Mouse (Mus musculus) spleen, embryonic (tissue): ENCODE data around the gene Gjc1.

Experiments used
- CTCF ChIA-PET: fragments of 350-600 bp; sonication (Branson Sonifier 250); formaldehyde crosslinking; loops from one replicate; lab custom pipeline; 2022; lab: Charles Lee

Gene Gjc1

DNA sequence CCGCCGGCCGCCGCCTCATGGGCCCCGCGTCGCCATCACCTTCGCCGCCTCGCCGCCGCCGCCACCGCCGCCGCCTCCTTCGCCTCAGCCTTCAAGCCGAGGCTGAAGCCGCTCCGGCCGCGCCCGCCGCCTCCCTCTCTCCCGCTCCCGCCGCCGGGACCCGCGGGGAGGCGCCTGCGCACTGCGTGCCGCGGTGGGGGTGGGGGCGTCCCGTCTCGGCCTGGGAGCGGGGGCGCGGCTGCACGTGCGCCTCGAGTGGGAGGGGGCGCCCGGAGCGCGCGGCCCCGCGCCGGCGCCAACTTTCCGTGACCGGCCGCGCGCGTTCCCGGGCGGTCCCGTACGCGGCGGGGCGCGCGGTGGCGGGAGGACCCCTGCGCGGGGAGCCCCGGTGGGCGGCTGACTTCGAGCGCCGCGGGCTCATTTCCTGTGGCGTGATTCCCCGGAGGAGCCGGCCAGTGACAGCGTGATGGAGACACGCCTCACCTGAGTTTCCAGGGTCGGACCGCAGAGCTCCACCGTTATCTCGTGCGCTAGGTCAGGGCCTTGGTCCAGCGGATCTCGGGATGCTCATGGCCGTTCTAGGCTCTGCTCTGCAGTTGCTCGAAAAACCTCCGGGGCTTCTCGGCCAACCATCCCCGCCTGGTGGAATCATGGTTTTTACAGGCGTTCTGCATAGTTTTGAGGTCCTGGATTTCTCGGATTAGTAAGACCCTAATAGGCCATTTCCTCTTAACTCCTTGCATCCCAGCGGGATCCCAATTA is at the start of gene Gjc1:
Gene Gjc1, minus strand, starts transcription at position 680 of the 762 bp plus-strand sequence.
- CTCF ChIA-PET, result no interaction called here

DNA sequence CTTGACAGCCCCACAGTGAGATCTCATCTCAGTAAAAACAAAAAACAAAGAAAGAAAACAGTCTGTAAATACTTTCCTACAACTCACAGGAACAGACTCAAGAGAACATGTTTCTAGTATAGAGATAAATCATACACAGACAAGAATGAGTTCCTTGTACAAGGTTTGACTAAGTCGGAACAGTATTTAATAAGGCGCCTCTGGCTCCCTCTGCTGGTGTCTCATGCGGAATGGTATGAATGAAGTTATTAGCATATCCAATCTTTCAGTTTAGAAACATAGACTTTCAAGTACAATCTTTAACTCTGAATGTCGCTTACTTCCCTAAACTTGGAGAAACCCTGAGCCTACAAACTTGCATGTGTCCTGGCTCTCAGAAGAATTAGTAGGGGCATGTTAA is 44.8 kb upstream of the Gjc1 start:
- CTCF ChIA-PET, result no interaction called here

- CTCF ChIA-PET, result no interaction called here
Measured at GRCm38 (mm10) chr11:102859933-102860332, 40.4 kb upstream of the Gjc1 start.

DNA sequence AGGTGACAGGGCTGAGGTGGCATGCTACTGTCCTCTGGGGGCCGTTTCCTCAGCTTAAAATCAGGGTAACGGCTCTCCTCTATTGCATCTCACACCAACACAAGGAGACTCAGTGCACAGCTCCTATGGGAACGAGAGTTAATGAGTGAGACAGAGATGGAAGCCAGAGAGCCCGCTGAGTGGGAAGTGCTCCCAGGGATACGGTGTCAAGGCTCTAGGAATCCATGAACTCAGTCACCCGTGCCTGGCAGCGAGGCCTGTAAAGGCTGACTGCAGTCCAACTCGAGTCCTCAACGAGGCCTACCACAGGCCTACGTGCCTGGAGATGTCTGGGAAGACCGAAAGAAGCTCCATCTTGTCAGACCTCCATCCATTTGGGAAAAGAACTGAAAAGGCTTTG is 39.5 kb upstream of the Gjc1 start:
- CTCF ChIA-PET, result no interaction called here

- CTCF ChIA-PET, result no interaction called here
Measured at GRCm38 (mm10) chr11:102855941-102856340, 36.4 kb upstream of the Gjc1 start.

GRCm38 (mm10) chr11:102853760-102854159 is 34.3 kb upstream of the Gjc1 start:
- CTCF ChIA-PET, result no interaction called here

DNA sequence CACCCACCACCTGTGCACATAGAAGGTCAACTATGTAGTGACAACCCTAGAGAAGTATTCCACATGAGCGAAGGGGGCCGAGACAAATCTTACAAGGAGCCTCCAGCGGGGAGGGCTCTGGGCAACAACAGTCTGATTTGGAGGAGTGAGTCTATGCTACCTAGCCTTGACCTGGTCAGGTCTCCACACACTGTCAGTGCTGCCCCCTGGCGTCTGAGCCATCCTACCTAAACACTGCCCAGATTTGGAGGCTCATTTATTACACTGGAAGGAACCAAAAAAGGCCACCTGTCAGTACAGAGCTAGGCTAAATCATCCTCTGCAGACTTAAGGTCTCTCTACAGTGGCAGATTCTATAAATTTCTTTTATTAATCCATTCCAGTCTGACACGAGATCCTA is 32.4 kb upstream of the Gjc1 start:
- CTCF ChIA-PET, result no interaction called here

GRCm38 (mm10) chr11:102845926-102846325 is 26.4 kb upstream of the Gjc1 start:
- CTCF ChIA-PET, result interaction anchor here (0.5 kb wide), 1 partner anchor 83 kb away, joined by 3 read pairs; no protein-coding TSS in a partner anchor

GRCm38 (mm10) chr11:102838616-102839150 is 19.2 kb upstream of the Gjc1 start:
- CTCF ChIA-PET, result no interaction called here

- CTCF ChIA-PET, result no interaction called here
Measured at GRCm38 (mm10) chr11:102838126-102838525, 18.6 kb upstream of the Gjc1 start.

GRCm38 (mm10) chr11:102837385-102837784 is 17.9 kb upstream of the Gjc1 start:
- CTCF ChIA-PET, result no interaction called here

DNA sequence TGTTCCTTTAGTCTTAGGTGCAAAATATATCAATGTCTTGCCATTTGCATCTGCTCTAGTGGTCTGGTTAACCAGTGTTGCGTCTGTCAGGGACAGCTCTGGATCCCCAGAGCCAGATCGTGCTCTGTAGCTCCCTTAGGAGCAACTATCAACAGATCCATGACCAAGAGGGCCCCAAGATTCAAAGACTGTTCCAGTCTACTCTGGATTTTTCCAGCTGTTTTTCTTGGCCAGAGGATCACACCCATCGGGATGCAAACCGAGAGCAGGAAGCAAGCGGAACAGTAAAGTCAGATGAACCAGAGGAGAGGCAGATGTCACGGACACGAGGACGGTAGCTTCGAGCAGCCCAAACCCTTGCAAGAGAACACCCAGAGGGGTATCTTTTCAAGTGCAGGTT is 16.6 kb upstream of the Gjc1 start:
- CTCF ChIA-PET, result no interaction called here

GRCm38 (mm10) chr11:102835549-102835948 is 16.0 kb upstream of the Gjc1 start, which contains the start of gene Higd1b:
TSS of gene Higd1b (plus strand) at chr11:102835849.
- CTCF ChIA-PET, result interaction anchor here (0.6 kb wide), 1 partner anchor 638 kb away, joined by 5 read pairs; no protein-coding TSS in a partner anchor

- CTCF ChIA-PET, result no interaction called here
Measured at GRCm38 (mm10) chr11:102834219-102834618, 14.7 kb upstream of the Gjc1 start.

DNA sequence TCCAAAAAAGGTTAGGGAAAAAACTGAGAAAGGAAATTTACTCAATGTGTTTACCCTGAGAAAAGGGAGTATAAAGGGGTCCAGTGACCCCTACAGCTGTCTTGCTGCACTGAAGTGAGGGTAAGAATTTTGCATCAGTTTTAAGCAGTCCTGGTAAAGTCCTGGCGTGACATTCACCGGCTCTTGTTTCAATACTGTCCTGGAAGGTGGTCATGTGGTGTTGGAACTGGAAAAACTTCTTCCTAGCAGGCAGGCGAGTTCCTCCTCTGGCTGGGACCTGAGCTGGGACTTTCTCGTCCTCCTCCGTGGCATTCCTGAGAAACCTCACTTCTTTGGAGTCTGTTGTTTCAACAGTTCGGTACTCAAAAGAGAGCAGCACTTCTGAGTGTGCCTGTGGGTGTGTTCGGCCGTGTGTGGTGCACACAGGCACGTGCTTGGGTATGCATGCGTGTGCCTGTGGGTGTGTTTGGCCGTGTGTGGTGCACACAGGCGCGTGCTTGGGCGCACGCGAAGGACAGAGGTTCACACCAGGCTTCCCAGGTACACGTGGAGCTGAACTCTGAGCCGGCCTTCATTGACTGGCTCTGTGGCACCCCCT is 13.3 kb upstream of the Gjc1 start:
- CTCF ChIA-PET, result no interaction called here

GRCm38 (mm10) chr11:102830276-102830675 is 10.8 kb upstream of the Gjc1 start:
- CTCF ChIA-PET, result no interaction called here

DNA sequence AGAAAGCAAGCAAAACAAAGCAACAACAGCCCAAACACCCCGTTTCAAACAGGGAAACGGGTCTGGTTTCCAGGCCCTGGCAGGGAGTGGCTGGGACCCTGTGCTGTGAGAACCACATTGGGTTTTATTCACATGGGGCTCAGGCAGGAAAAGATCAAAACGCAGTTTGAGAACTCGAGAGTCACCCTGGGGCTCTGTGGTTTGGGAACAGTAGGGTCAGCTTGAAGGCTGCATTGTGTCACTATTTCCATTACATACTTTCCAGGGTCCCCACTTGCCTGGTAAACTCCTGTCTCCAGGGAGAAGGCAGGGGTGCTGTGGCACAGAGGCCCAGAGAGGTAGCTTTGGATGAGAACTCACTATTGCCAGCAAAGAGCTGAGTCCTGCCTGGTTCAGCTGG is 7.6 kb upstream of the Gjc1 start:
- CTCF ChIA-PET, result no interaction called here

DNA sequence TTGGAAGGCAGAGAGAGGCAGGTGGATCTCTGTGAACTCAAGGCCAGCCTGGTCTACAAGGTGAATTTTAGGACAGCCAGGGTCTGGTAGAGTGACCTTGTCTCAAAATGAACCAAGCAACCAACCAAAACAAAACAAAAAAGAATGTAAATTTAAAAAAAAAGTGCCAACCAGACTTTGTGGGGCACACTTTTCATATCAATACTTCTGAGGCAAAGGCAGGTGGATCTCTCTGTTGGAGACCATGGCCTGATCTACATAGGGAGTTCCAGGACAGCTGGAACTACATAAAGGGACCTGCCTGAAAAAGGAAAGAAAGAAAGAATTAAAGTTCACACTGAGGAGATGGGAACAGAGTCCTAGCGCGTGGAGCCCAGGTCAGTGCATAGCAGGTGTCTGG is 7.0 kb upstream of the Gjc1 start:
- CTCF ChIA-PET, result no interaction called here

DNA sequence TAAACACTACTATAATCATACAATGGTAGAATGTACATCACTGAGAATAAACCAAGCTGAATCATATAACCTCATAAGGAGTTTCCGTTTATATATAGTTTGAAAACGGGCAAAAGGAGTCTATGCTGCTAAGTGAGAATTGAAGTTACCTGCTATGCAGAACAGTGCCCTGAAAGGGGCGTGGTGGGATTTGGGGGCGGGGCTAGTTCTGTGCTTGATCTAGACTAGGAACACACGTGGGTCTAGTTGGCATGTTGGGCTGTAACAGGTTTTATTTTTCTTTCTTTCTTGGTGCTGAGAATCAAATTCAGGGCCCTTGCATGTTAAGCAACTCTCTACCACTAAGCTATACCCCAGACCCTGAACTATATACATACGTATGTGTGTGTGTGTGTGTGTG is 1.7 kb upstream of the Gjc1 start:
- CTCF ChIA-PET, result no interaction called here

DNA sequence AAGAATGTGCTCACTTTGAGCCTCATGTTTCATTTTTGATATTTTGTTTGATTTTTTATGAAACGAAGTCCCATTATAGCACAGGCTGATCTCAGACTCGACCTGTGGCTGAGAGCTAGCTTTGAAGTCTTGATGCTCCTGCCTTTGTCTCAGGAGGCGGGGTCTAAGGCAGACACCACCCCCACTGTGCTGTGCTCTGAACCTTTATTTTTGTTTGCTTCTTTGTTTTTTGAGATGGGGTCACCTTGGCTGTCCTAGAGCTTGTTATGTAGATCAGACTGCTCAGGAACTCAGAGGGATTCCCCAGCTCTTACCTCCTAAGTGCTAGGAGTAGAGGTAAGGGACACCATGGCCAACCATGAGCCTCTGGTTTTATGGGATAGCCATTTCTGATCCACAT is 932 bp upstream of the Gjc1 start:
- CTCF ChIA-PET, result no interaction called here

- CTCF ChIA-PET, result no interaction called here
Measured at GRCm38 (mm10) chr11:102819783-102820385, 384 bp upstream of the Gjc1 start.
